Mouse (Mus musculus): ENCODE measurements at regions not wholly inside any gene's neighbourhood (a gene's known extent, or its start where the extent isn't known, plus 50 kb on each side); places are given as distances from the start of the nearest gene placed in this dataset.

DNA sequence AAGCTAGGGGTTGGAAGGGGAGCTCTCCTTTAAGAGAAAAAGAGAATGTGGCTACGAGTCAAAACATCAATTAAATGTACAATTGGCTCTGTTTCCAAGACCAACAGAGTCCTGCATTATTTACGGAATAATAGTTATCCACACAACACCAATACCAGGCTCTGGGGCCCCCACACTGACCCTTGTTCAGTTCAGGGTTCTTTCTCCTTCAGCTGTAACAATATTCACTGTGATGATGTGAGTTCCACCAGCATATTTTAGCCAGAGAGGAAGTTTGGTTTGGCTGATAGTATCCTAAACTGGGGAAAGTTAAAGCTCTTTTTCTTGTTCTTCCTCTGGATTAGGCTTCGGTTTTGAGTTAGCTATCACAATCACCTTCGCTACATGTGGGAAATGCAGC, 167.9 kb upstream of the Ankrd55 start:
- DNase-seq (ENCODE audit: low spot score in 2 of 2), result no peak

DNA sequence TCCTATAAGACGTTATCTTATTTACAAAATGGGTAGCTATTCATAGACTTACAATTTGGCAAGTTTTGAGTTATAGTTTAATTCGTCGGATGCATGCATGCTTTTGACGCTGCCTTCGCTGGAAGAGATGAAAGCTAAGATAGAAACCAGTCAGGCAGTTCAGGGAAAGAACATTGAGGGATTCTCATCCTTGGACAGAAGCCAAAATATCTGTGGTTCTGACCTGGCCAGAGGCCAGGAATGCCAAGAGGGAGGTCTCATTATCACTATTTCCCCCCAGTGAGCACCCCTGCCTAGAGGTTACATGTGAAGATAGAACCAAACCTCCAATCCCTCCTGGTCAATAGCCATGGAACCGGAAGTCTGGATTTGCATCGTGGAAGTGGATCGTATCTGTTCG, 167.1 kb upstream of the Ankrd55 start:
- DNase-seq (ENCODE audit: low spot score in 2 of 2), result no peak

DNA sequence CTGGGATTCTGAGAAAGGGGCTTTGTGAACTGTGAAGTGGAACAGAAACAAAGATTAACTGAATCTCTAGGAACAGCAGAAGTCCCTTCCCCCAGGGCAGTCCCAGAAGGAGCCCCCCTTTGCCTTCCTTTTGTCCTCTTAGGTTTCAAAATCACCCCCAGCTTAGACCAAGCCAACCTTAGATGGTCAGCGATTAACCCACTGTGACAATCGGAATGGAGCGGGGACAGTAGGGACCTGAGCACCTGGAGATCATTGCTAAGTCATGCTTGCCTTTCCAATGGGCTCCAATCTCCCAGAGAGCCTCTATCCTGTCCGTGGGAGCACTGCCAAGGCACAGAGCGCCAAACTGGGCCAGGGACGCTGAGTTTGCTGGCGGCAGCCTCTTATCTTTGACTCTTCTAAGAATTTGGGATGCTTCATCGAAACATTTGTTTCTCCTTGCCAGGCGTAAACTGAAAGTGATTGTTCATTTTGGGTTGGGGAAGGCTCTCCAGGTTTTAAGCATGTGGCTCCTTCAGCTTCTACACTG, 165.3 kb upstream of the Ankrd55 start:
- DNase-seq (ENCODE audit: low spot score in 2 of 2), result no peak

DNA sequence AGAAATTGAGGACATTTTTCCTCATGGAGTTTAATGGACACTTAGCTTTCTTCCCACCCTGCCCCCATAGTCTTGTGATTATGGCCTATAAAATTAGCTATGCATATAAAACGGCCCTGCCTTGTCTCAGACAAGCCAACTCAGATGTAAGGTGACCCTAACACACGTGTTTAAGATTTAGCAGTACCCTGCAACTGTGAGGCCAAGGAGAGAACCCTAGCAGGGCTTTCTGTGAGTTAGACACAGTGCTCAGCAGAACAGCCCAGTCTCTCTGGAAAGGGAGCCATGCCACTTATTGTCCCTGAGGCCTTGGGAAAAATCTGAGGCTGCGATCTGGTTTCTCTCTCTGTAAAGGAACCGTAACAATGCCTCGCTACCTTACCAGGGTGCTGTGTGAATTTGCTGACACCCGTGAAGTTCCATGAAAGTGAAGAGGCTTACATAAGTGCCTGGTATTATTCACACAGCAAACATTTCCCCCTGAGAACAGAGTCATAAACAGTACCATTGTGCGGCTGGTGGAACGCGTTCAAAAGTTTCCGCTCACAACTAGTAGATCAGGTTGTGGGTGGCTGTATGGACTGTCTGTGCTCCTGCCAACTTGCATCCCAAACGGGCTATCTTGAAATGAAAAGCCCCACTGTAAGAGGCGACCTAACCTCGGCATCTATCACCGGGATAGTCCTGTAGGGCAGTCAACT, 162.3 kb upstream of the Ankrd55 start:
- DNase-seq (ENCODE audit: low spot score in 2 of 2), result no peak

DNA sequence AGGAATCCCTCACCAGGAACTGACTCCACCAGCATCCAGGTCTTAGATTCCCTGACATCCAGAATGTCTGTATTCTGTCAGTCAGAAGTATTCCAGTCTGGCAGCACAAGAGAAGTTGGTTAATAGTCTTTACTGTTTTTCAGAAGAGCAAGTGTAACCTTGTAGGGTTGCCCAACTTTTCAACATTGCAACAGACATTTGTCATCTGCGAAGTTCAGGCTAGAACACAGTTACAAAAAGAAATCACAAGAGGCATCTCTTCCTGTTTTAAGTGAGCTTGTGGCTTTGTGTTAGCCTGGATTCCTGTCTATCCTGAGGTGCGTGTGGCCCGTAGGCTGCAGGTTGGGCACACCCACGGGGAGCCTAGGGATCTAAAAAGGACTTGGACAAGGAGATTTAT, 158.0 kb upstream of the Ankrd55 start:
- no peak for DNase-seq (ENCODE audit: low spot score in 2 of 2)

DNA sequence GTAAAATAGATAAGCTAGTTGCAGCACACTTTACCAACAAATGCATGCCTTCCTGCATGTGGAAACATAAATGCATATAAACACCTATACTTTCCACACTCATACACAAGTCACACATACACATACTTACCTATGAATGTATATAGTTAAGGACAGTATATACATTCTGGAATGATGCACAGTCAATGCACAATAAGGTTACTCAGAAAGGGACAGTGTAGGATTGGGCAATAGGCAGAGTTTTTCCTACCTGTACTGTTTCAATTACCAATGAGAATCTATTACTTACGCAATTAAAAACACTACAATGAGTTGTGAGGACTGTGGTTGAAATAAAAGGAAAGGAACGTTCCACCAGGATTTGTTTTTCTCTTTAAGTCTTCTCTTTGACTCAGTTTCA, 157.5 kb upstream of the Ankrd55 start:
- DNase-seq (ENCODE audit: low spot score in 2 of 2), result no peak

DNA sequence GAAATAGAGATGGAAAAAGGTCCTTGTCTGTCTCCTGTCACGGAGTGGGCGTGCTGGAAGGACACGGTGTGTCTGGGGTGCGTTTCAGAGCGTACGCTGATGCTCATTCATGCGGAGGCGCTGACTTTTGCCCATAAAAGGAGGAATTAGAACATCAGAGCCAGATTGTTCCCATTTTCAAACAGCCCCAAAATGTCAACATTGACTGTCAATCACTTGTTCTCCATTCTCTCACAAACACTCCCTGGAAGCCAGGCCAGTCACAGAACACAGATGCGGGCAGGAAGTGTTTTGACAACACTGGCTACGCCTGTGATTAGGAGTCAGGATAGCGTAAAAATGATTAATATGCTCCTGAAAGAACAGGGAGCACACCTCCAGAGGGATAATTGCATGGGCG, 157.1 kb upstream of the Ankrd55 start:
- DNase-seq (ENCODE audit: low spot score in 2 of 2), result no peak

DNA sequence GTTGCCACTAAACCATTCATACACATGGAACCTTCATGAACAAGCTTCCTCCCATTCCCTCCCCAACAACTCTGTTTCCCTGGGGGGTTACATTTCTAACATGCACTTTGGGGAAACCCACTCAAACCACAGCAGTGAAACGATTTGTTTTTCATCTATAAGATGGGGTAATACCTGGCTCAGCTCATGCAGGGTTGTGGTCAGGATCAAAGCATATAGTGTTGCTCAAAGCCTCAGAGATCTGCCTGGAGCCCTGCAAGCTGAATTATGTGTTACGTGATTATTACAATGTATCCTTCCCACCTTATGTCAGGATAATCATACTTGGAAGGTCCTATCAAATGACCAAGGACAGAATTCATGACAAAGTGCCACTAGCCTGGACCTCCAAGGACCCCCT, 154.5 kb upstream of the Ankrd55 start:
- no peak for DNase-seq (ENCODE audit: low spot score in 2 of 2)

DNA sequence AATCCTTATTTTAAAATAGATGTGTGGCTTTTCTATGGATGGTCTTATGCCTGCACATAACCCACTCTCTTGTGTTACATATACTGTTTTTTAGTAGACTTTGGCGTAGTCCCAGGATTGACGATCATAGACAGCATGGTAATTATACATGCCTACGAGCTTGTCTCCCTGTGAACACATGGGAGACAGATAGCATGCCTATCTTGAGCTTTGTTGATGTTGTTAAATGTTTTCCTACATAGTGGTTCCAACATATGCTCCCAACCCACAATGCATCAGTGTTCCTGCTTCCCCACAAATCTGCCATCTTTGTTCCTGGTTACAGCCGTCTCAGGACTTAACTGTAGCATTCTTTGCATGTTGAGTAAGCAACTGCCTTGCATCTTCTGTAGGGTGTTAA, 153.6 kb upstream of the Ankrd55 start:
- DNase-seq (ENCODE audit: low spot score in 2 of 2), result no peak

DNA sequence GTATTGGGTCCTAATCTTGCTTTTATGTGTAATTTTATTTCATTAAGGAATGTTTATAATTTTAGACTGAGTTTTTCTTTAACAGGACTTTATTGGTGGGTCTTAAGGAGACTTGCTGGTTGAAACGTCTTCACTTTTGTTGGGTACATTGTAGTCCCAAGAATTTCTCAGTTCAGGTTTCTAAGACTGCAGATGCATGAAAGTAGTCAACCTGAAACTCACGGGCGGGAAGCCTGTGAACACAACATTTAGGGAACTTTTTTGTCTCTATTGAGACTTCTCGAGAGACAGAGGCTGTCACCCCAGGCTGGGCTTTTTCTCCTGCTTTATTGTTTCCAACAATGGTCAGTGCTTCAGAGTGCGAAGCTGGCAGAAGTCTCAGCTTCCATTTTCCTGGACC, 152.5 kb upstream of the Ankrd55 start:
- no peak for DNase-seq (ENCODE audit: low spot score in 2 of 2)

DNA sequence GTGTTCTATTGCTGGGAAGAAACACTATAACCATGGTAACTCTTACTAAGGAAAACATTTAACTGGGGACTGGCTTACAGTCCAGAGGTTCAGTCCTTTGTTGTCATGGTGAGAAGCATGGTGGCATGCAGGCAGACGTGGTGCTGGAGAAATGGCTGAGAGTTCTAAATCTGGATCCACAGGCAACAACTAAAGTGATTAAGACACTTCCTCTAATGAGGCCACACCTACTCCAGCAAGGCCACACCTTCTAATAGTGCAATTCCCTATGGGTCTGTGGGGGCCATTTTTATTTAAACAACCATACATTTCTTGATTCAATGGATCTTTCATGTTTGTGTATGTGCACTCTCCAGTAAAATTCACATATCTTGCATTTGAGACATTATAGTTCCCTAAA, 151.4 kb upstream of the Ankrd55 start:
- DNase-seq (ENCODE audit: low spot score in 2 of 2), result no peak

DNA sequence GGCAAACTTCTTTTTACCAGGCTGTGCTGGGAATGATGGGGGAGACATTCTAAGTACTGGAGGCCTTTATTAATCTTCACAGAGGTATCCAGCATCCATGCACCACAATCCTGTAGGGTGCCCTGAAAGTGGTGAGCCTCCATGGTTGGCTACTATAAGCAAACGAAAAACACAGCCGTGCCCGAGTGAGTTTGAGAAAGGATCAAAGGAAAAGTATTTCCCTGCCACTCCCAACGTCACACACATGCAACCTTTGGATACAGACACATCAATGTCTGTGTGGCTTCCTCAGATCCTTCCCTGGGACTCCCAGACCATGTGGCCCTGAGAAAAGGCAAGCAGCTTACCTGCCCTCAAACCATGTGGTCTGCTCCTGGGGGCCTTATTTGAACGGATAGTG, 147.4 kb upstream of the Ankrd55 start:
- no peak for DNase-seq (ENCODE audit: low spot score in 2 of 2)

DNA sequence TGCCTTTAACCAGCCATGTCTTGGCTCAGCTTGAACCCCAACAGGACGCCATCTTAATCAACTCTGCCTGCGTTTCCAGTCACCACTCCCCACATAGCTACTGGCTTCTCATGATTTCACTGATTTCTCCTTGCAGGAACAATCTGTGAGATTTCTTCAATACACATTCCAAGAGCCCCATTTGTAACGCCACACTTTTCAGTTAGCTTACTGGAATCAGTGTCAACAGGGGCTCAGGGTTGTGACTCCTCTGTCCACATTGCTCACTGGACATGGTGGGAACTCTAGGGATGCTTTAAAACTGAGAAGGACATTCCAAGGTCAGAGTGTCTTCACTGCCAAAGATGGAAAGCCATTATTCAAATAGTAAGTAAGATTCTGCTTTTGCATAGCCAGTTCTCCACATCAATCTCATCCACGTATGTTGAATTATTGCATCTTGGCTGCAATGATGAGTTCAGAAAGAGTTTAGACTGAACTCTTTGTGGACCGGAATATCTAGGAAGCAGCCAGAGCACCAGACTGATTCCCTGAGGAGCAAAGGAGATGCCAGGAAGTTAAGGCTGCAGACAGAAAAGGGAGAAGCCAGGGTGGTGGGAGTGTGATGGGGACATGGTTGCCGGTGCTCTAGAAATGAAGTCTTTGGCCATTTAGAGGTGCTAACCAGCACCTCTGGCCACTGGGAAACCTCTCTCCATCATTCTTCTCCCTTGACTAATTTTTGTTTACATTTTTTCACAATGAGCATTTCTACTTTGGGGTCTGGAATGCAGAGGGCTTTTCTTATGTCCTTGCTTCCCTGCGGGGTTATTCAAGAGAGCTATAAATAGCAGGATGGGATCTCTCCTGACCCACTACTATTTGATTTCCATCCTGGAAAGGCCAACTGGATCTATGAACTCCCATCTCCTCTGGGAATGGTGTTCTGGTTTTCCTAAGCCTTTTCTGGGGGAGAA, 143.6 kb upstream of the Ankrd55 start:
- DNase-seq (ENCODE audit: low spot score in 2 of 2), result no peak

DNA sequence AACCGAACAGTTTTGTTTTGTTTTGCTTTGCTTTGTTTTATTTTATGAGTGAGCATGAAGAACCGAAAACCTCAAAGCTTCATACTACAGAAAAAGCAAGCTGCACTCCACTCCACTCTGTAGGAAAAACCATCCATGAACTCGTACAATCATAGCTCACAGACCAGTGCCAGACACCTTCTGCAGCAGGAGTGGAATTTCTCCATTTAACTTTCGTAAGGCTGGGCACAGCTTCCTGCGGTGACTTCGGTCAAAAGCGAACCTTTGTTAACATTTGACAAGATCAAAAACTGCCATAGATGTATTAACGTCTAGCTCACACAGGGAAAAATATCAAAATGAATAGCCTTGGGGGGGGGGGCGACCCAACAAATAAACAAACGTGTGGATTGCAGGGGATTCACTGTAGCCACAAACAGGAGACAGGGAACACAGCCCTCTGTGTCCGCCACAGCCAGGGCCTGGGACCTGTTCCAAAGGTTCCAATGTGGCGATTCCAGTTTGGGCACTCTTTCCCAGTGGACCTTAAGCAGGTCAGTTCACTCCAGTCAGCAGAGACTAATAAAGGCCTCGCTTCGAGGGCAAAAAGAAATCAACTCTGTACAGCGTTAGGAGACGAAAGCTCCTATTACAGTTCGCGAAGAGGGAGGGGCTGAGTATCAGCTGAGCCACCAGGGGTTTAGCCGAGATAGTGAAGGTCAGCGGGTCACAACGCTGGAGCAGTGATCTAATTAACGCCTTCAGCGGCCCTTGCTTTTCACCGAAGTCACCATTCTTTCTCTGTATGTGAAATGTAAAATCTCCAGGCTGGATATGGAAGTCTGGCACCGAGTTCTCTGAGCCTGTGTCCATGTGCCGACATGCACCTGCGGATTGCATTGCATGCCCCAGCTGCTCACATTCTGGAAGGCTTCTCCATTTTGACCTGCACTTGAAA, 135.4 kb upstream of the Ankrd55 start:
- DNase-seq (ENCODE audit: low spot score in 2 of 2), result peak in 1 of 2 experiments; percentile 3

DNA sequence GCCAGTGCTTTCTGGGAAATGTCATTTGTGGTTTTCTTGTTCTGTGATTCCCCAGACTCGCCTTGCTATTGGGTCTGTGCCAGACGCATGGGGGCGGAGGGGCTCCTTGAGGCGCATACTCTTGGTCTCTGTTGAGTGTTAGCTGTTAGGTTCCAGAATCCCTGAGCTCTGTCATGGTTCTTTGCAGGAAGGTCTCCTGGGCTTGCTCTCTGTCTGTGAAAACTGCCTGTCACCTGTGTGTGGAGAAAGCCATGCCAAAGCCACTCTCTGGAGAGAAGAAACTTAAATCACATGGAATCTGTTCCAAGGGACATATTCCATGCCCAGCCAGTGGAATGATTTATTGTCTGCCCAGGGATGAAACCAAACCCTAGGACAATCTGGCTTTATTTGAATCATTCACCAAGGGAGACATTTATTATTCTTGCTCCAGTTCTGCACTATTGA, 134.5 kb upstream of the Ankrd55 start:
- DNase-seq (ENCODE audit: low spot score in 2 of 2), result no peak

DNA sequence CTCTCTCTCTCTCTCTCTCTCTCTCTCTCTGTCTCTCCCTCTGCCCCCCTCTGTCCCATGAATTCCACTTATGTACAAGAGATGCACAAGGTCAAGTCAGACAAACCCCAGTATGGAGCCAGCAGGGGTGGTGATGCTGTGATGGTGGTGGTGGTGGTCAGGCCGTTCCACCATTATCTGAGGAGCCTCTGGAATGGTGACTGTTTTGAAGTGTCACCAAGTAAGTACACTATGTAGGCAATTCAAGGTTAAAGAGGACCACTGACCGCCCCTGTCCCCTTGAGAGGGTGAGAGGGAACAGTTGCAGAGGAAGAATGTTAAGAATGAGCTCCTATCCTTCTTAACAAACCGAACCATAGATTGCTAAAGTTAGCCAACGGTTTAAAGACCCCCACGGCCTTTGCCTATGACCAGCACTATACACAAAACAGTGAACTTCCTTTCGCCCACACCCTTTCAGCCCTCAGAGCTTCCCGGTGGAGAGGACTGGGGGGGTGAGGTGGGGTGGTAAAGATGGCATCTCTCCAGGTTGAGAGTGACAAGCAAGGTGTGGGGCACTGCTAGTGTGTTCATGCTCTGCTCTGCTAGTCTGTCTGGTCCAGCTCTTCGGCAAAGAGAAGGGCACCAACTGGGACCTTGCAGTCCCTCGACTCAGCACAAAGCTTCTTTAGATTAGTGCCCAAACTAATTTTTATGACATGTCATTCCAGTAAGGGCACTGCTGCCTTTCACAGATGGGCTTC, 128.7 kb upstream of the Ankrd55 start:
- DNase-seq (ENCODE audit: low spot score in 2 of 2), result no peak

DNA sequence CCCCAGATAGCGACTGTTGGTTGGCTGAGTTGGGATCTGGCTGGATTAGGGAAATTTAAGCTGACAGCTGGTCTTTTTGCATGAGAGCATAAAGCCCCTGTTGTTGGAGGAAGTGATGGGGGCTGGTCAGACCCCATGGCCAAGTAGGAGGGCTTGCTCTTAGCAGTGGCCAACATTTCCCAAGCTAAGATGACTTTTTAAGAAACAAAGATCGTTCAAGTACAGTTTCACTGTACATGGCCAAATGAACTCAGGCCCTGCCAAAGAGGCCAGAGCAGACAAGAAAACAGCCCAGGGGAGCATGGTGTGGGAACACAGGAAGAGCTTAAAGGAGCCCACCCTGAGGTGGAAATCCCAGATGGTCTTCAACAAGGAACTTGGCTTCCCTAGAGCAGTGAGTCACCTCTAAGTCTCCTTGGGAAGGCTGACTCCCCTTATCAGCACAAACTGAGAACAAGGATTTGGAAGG, 128.0 kb upstream of the Ankrd55 start:
- DNase-seq (ENCODE audit: low spot score in 2 of 2), result no peak

DNA sequence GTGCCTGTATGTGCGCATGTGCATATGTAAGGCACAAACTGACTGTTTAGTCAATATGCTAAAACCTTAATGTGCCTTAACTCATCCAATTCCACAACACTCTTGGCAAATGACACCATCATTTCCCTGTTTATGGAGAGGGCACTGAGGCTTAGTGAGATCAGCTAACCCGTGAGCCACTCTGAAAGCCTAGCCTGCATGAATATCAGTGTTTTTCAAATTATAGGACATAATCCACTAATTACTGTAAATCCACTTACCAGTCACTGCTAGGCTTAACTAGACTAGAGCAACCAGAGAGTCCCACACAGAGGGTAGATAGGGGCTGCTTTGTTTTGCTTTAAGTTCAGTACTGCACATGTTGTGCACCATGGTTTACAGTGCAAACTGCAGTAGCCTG, 127.5 kb upstream of the Ankrd55 start:
- no peak for DNase-seq (ENCODE audit: low spot score in 2 of 2)

DNA sequence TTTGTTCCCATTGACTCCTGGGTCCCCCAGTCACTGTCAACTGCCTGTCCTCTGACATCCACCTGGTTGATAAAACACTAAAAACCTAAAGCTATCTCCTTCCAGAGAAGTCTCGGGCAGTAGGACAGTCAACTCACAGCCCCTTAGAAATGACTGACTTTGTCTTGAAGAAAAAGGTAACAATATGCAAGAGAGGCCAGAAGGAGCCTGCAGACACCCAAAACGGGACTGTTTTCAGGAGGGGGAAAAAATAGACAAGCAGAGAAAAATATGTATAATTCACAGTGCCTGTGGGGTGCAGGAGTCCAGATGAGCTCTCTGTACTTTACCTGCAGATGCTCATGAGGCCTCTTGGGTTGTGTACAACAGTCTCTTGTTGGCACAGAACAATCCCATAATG, 126.4 kb upstream of the Ankrd55 start:
- no peak for DNase-seq (ENCODE audit: low spot score in 2 of 2)

DNA sequence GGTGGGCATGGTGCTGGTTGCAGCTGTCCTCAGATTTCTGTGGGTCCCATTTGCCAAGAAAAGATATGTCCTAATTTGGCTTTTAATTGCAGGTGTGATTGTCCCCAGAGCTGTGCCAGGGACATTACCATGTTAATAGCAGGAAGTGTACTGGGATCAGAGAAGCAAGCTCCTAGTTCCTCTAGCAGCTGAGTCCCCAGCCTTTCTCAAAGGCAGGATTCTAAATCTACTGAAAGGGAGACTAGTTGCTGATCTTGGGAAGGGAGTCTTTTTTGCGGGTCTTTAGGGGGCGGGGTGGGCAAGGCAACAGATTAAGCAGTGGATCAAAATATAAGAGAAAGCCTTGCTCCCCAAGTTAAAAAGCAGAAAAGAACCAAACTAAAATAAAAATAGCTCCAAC, 122.3 kb upstream of the Ankrd55 start:
- DNase-seq (ENCODE audit: low spot score in 2 of 2), result no peak
